Mouse (Mus musculus) embryonic fibroblast, embryonic 13.5 days (primary cell): ENCODE data around the gene Gm20388.

Source experiments
- CTCF ChIP-seq: IDR thresholded peaks from 2 replicates; pipeline ENCODE4 v1.5.1; 2011; ENCODE audit warnings: mild to moderate bottlenecking, control low read depth, low read length, moderate library complexity, borderline replicate concordance; ENCODE audit not compliant: insufficient read depth
- POLR2A ChIP-seq: IDR thresholded peaks from 2 replicates; pipeline ENCODE4 v1.6.1; 2011; ENCODE audit warnings: low read depth, mild to moderate bottlenecking, control low read depth, low read length, moderate library complexity

DNA sequence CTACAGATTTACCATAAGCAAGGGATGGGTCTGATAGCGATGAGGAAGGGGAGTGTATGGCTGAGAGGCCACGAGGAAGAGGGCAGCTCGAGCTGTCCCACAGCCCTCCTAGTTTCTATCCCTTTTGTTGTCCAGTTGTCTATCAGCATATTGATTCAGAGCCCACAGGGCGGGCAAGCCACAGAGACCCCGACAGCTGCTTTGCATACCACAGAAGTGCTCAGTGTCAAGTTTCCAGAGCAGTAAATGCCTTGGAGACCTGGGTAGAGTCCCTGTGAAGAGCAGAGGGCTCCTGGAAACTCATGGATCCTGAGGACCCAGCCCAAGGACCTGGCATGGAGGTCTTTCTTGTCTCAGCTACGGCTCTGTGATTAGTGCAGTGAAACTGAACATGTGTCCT lies 3172.4 kb downstream of the Gm20388 start:
- TF ChIP-seq POLR2A, result no peak
- TF ChIP-seq CTCF, result no peak
